Mouse (Mus musculus): ENCODE data around the gene Tlcd1.
"Not testable (repeated sequence)": the region's sequence is repeated elsewhere in the genome, so short reads cannot be mapped to it uniquely, and the experiment has no call there.

Tlcd1 gene

GRCm38 (mm10) chr11:78176402-78176862, at the start of gene Tlcd1, which contains the start of gene Nek8:
Tlcd1 (plus strand) TSS chr11:78176711.
Nek8 (minus strand) TSS chr11:78176675.
- peak; percentile 82 to 85 for DNase-seq (ENCODE audit: low spot score in 2 of 2)

GRCm38 (mm10) chr11:78126739-78127138, 49.8 kb upstream of the Tlcd1 start:
- DNase-seq (ENCODE audit: low spot score in 2 of 2), result no peak

- no peak for DNase-seq (ENCODE audit: low spot score in 2 of 2)
Measured at GRCm38 (mm10) chr11:78129458-78129857, 47.1 kb upstream of the Tlcd1 start.

- no peak for DNase-seq (ENCODE audit: low spot score in 2 of 2)
Measured at GRCm38 (mm10) chr11:78133915-78134314, 42.6 kb upstream of the Tlcd1 start.

- DNase-seq (ENCODE audit: low spot score in 2 of 2), result no peak
Measured at GRCm38 (mm10) chr11:78134344-78134743, 42.2 kb upstream of the Tlcd1 start.

GRCm38 (mm10) chr11:78135314-78135713, 41.2 kb upstream of the Tlcd1 start:
- not testable (repeated sequence) for DNase-seq (ENCODE audit: low spot score in 2 of 2)

- DNase-seq (ENCODE audit: low spot score in 2 of 2), result no peak
Measured at GRCm38 (mm10) chr11:78136132-78136531, 40.4 kb upstream of the Tlcd1 start.

GRCm38 (mm10) chr11:78137584-78137983, 38.9 kb upstream of the Tlcd1 start:
- no peak for DNase-seq (ENCODE audit: low spot score in 2 of 2)

GRCm38 (mm10) chr11:78138023-78138422, 38.5 kb upstream of the Tlcd1 start:
- no peak for DNase-seq (ENCODE audit: low spot score in 2 of 2)

GRCm38 (mm10) chr11:78140665-78141064, 35.8 kb upstream of the Tlcd1 start:
- DNase-seq (ENCODE audit: low spot score in 2 of 2), result no peak

GRCm38 (mm10) chr11:78143520-78143919, 33.0 kb upstream of the Tlcd1 start:
- DNase-seq (ENCODE audit: low spot score in 2 of 2), result no peak

- no peak for DNase-seq (ENCODE audit: low spot score in 2 of 2)
Measured at GRCm38 (mm10) chr11:78146168-78146567, 30.3 kb upstream of the Tlcd1 start.

- DNase-seq (ENCODE audit: low spot score in 2 of 2), result no peak
Measured at GRCm38 (mm10) chr11:78146707-78147543, 29.6 kb upstream of the Tlcd1 start.

- no peak for DNase-seq (ENCODE audit: low spot score in 2 of 2)
Measured at GRCm38 (mm10) chr11:78151161-78151560, 25.4 kb upstream of the Tlcd1 start.

- DNase-seq (ENCODE audit: low spot score in 2 of 2), result peak; percentile 76 to 88
Measured at GRCm38 (mm10) chr11:78152299-78153231, 23.9 kb upstream of the Tlcd1 start.

- no peak for DNase-seq (ENCODE audit: low spot score in 2 of 2)
Measured at GRCm38 (mm10) chr11:78153778-78154177, 22.7 kb upstream of the Tlcd1 start.

- no peak for DNase-seq (ENCODE audit: low spot score in 2 of 2)
Measured at GRCm38 (mm10) chr11:78155674-78156073, 20.8 kb upstream of the Tlcd1 start.

- DNase-seq (ENCODE audit: low spot score in 2 of 2), result no peak
Measured at GRCm38 (mm10) chr11:78156156-78156699, 20.3 kb upstream of the Tlcd1 start.

GRCm38 (mm10) chr11:78159096-78159495, 17.4 kb upstream of the Tlcd1 start:
- peak; percentile 63 to 86 for DNase-seq (ENCODE audit: low spot score in 2 of 2)

GRCm38 (mm10) chr11:78159557-78159956, 17.0 kb upstream of the Tlcd1 start:
- DNase-seq (ENCODE audit: low spot score in 2 of 2), result no peak

GRCm38 (mm10) chr11:78160171-78160570, 16.3 kb upstream of the Tlcd1 start:
- DNase-seq (ENCODE audit: low spot score in 2 of 2), result no peak

- DNase-seq (ENCODE audit: low spot score in 2 of 2), result no peak
Measured at GRCm38 (mm10) chr11:78160675-78161074, 15.8 kb upstream of the Tlcd1 start.

Measured in frontal cortex, postnatal 36 days (tissue).